Mouse (Mus musculus): ENCODE results near the gene Cd99l2.

- no peak for TF ChIP-seq CTCF (IDR thresholded peaks at IDR 0.05; ENCODE audit: low read depth, low read length)
- no peak for TF ChIP-seq POLR2A (IDR thresholded peaks at IDR 0.05; ENCODE audit: borderline replicate concordance, low read depth, low read length)
Measured at GRCm38 (mm10) chrX:71381571-71381970, 111.1 kb downstream of the Cd99l2 start.
